Mouse (Mus musculus): Measurements from ENCODE around the gene Pot1a. TPM values are rescaled to one million over a fixed set of nuclear protein-coding genes. Genes with fewer than 3 reads are reported as not detected.

Pot1a gene
- polyA plus RNA-seq, 1 experiment from 2014 or later, result 7.0 TPM

Other genes starting within 250 kb of the Pot1a start
- not detected in 3 replicates for gene Gpr37, start 118.5 kb downstream of the Pot1a start, polyA plus RNA-seq (2018)